Mouse (Mus musculus): ENCODE measurements around the gene Ccdc124. TPM values are rescaled to one million over a fixed set of nuclear protein-coding genes. Genes with fewer than 3 reads are reported as not detected.

The Ccdc124 gene
- polyA plus RNA-seq (2016; fragmentation: Nextera tagmentation; extraction: Ambion mirVana): 180 and 183 TPM in 2 replicates

GRCm38 (mm10) chr8:70873364-70873985 lies at the start of gene Ccdc124:
Gene Ccdc124 (minus strand): TSS chr8:70873935.
- peak; percentile 96 for DNase-seq (ENCODE audit: low spot score)
- H3K4me3 ChIP-seq: peak within 1 kb of the TSS; percentile 81
- 1% methylated on average over 46 of the region's 46 CpGs for WGBS
- 0 out of 2 replicates have a peak, but pooled peaks cover under 1% of the 10 kb centered on the region for H3K27me3 ChIP-seq (ENCODE audit: low read depth, poor library complexity, severe bottlenecking)
- H3K27ac ChIP-seq (replicated peaks): peak within 1 kb of the TSS; percentile 91
- peaks cover 46% of the 10 kb centered on the region for H3K4me1 ChIP-seq
- no peaks in the 10 kb centered on the region for H3K9me3 ChIP-seq (replicated peaks)
- H3K36me3 ChIP-seq: peaks cover 7% of the 10 kb centered on the region

DNA sequence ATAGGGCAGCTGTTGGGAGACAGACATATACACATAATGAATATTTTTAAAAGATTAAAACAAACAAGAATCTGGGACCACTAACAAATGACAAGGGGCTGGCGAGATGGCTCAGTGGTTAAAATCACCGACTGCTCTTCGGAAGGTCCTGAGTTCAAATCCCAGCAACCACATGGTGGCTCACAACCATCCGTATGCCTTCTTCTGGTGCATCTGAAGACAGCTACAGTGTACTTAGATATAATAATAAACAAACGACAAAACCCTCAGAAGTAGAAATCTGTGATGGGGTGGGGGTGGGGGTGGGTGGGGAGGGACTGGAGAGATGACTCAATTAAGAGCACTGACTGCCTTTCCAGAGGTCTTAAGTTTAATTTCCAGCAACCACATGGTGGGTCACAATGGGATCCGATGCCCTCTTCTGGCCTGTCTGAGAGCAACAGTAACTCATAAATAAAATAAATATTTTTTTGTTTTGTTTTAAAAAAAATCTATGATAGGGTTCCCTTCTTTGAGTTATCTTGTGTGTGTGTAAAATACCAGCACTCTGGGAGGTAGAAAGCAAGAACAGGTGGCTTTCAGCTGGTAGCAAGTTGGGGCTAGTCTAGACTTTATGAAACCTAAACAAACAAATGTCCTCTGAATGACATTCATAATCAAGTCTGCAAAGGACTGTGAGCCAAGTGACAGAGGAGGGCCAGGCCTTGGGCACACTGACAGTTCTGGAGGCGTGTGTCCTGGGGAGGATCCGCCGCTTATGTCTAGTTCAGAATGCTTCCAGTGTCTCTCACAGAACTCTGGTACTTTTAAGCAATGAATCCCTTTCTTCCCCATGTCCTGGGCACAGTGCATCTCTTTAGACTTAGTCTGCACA lies 46.6 kb upstream of the Ccdc124 start:
- H3K36me3 ChIP-seq: peaks cover 60% of the 10 kb centered on the region
- no peaks in the 10 kb centered on the region for H3K27me3 ChIP-seq (ENCODE audit: low read depth, poor library complexity, severe bottlenecking)
- H3K4me1 ChIP-seq: no peaks in the 10 kb centered on the region
- H3K27ac ChIP-seq (replicated peaks): no peak overlapping the region
- no peak for DNase-seq (ENCODE audit: low spot score)
- no peak overlapping the region for H3K4me3 ChIP-seq
- WGBS: 94% methylated on average over 9 of the region's 9 CpGs
- H3K9me3 ChIP-seq (replicated peaks): no peaks in the 10 kb centered on the region

GRCm38 (mm10) chr8:70914704-70915103 lies 41.0 kb upstream of the Ccdc124 start:
- no peak overlapping the region for H3K4me3 ChIP-seq
- no peak for DNase-seq (ENCODE audit: low spot score)
- no peak overlapping the region for H3K27ac ChIP-seq (replicated peaks)
- 93% methylated on average over 17 of the region's 17 CpGs for WGBS
- no peaks in the 10 kb centered on the region for H3K9me3 ChIP-seq (replicated peaks)
- H3K36me3 ChIP-seq: peaks cover 94% of the 10 kb centered on the region
- no peaks in the 10 kb centered on the region for H3K4me1 ChIP-seq
- H3K27me3 ChIP-seq (ENCODE audit: low read depth, poor library complexity, severe bottlenecking): no peaks in the 10 kb centered on the region

- peaks cover 91% of the 10 kb centered on the region for H3K36me3 ChIP-seq
- 96% methylated on average over 26 of the region's 26 CpGs for WGBS
- DNase-seq (ENCODE audit: low spot score): no peak
- H3K27ac ChIP-seq (replicated peaks): no peak overlapping the region
- no peaks in the 10 kb centered on the region for H3K4me1 ChIP-seq
- H3K4me3 ChIP-seq: no peak overlapping the region
- no peaks in the 10 kb centered on the region for H3K27me3 ChIP-seq (ENCODE audit: low read depth, poor library complexity, severe bottlenecking)
- no peaks in the 10 kb centered on the region for H3K9me3 ChIP-seq (replicated peaks)
Observed at GRCm38 (mm10) chr8:70913523-70913922, 39.8 kb upstream of the Ccdc124 start.

- DNase-seq (ENCODE audit: low spot score): no peak
- Histone ChIP-seq H3K9me3 (replicated peaks) (no peaks in the 10 kb centered on the region), H3K4me1 (no peaks in the 10 kb centered on the region), H3K27me3 (ENCODE audit: low read depth, poor library complexity, severe bottlenecking) (no peaks in the 10 kb centered on the region), H3K27ac (replicated peaks) (no peak overlapping the region), H3K4me3 (no peak overlapping the region), H3K36me3 (peaks cover 85% of the 10 kb centered on the region)
- 96% methylated on average over 30 of the region's 30 CpGs for WGBS
Observed at GRCm38 (mm10) chr8:70912955-70913354, 39.2 kb upstream of the Ccdc124 start.

GRCm38 (mm10) chr8:70911596-70911995 lies 37.9 kb upstream of the Ccdc124 start:
- H3K27me3 ChIP-seq (ENCODE audit: low read depth, poor library complexity, severe bottlenecking): no peaks in the 10 kb centered on the region
- no peaks in the 10 kb centered on the region for H3K9me3 ChIP-seq (replicated peaks)
- peaks cover 76% of the 10 kb centered on the region for H3K36me3 ChIP-seq
- WGBS: 77% methylated on average over 5 of the region's 5 CpGs
- H3K4me3 ChIP-seq: no peak overlapping the region
- DNase-seq (ENCODE audit: low spot score): no peak
- H3K4me1 ChIP-seq: peaks cover 6% of the 10 kb centered on the region
- no peak overlapping the region for H3K27ac ChIP-seq (replicated peaks)

- 91% methylated on average over 2 of the region's 2 CpGs for WGBS
- Histone ChIP-seq H3K4me3 (no peak overlapping the region), H3K27me3 (ENCODE audit: low read depth, poor library complexity, severe bottlenecking) (peaks cover 11% of the 10 kb centered on the region; the same call in 1 of the 2 replicates), H3K27ac (replicated peaks) (no peak overlapping the region), H3K4me1 (peaks cover 17% of the 10 kb centered on the region), H3K9me3 (replicated peaks) (no peaks in the 10 kb centered on the region), H3K36me3 (peaks cover 35% of the 10 kb centered on the region)
- DNase-seq (ENCODE audit: low spot score): no peak
Observed at GRCm38 (mm10) chr8:70907518-70907917, 33.8 kb upstream of the Ccdc124 start.

GRCm38 (mm10) chr8:70905831-70906736 lies 32.3 kb upstream of the Ccdc124 start, which contains the start of gene Map1s:
Gene Map1s (plus strand): TSS chr8:70905932.
- under 1% methylated on average over 85 of the region's 86 CpGs for WGBS
- Histone ChIP-seq H3K4me1 (peaks cover 17% of the 10 kb centered on the region), H3K4me3 (peak within 1 kb of the TSS; percentile 96), H3K36me3 (peaks cover 21% of the 10 kb centered on the region), H3K27ac (replicated peaks) (peak within 1 kb of the TSS; percentile 97), H3K9me3 (replicated peaks) (no peaks in the 10 kb centered on the region), H3K27me3 (ENCODE audit: low read depth, poor library complexity, severe bottlenecking) (peaks cover 16% of the 10 kb centered on the region; the same call in 1 of the 2 replicates)
- peak; percentile 93 for DNase-seq (ENCODE audit: low spot score)

DNA sequence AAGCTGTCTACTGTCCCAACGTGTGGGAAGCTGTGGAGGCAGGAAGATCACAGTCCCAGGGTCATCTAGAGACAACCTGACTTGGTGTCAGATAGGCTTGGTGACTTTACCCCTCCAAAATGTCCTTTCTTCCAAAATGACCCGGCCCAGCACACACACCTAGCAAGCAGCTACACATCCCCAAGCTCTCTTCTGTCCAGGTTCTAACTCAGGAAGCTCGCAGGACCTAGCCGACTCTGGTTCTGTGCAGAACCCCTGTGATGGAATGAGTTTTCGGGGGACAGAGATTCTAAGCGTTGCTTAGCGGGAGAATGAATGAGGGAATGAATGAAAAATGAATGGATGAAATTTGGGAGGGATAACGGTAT lies 31.7 kb upstream of the Ccdc124 start:
- Histone ChIP-seq H3K4me3 (peak overlapping the region; percentile 96), H3K4me1 (peaks cover 17% of the 10 kb centered on the region), H3K27ac (replicated peaks) (peak overlapping the region; percentile 97), H3K27me3 (ENCODE audit: low read depth, poor library complexity, severe bottlenecking) (peaks cover 16% of the 10 kb centered on the region; the same call in 1 of the 2 replicates), H3K36me3 (peaks cover 14% of the 10 kb centered on the region), H3K9me3 (replicated peaks) (no peaks in the 10 kb centered on the region)
- DNase-seq (ENCODE audit: low spot score): no peak
- 21% methylated on average over 8 of the region's 8 CpGs for WGBS

GRCm38 (mm10) chr8:70904532-70904931 lies 30.8 kb upstream of the Ccdc124 start:
- no peak for DNase-seq (ENCODE audit: low spot score)
- peaks cover 16% of the 10 kb centered on the region; the same call in 1 of the 2 replicates for H3K27me3 ChIP-seq (ENCODE audit: low read depth, poor library complexity, severe bottlenecking)
- H3K27ac ChIP-seq (replicated peaks): no peak overlapping the region
- 67% methylated on average over 4 of the region's 4 CpGs for WGBS
- no peaks in the 10 kb centered on the region for H3K9me3 ChIP-seq (replicated peaks)
- peaks cover 11% of the 10 kb centered on the region for H3K36me3 ChIP-seq
- 0 out of 2 replicates have a peak overlapping the region, but pooled peaks have one; percentile 96 for H3K4me3 ChIP-seq
- peaks cover 17% of the 10 kb centered on the region for H3K4me1 ChIP-seq

DNA sequence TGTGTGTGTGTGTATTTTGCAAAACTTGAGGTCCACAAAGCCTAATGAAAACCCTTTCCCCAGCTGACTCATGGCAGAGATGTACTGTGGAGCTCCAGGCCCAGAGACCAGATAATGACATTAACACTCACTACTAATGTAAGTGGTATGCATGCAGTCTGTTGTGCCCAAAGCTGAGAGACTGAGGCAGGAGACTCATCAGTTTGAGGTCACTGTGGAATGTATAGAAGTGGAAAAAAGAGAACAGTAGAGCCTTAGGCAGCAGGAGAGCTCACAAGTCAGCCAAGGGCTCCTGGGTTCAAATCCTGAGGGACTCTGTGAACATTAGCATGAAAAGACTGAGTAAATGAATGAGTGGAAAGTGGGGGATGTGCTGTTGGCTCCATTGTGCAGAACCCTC lies 29.8 kb upstream of the Ccdc124 start:
- H3K9me3 ChIP-seq (replicated peaks): no peaks in the 10 kb centered on the region
- H3K27ac ChIP-seq (replicated peaks): no peak overlapping the region
- 0 out of 2 replicates have a peak, but pooled peaks cover 4% of the 10 kb centered on the region for H3K36me3 ChIP-seq
- peaks cover 19% of the 10 kb centered on the region for H3K4me1 ChIP-seq
- H3K27me3 ChIP-seq (ENCODE audit: low read depth, poor library complexity, severe bottlenecking): peaks cover 16% of the 10 kb centered on the region; the same call in 1 of the 2 replicates
- no peak for DNase-seq (ENCODE audit: low spot score)
- H3K4me3 ChIP-seq: no peak overlapping the region

- 0 out of 2 replicates have a peak, but pooled peaks cover 4% of the 10 kb centered on the region for H3K36me3 ChIP-seq
- H3K27me3 ChIP-seq (ENCODE audit: low read depth, poor library complexity, severe bottlenecking): peaks cover 16% of the 10 kb centered on the region; the same call in 1 of the 2 replicates
- WGBS: 56% methylated on average over 4 of the region's 4 CpGs
- H3K27ac ChIP-seq (replicated peaks): no peak overlapping the region
- H3K4me3 ChIP-seq: no peak overlapping the region
- DNase-seq (ENCODE audit: low spot score): no peak
- no peaks in the 10 kb centered on the region for H3K9me3 ChIP-seq (replicated peaks)
- H3K4me1 ChIP-seq: peaks cover 24% of the 10 kb centered on the region
Observed at GRCm38 (mm10) chr8:70903112-70903511, 29.4 kb upstream of the Ccdc124 start.

Measured in midbrain, embryonic 10.5 days (tissue).